Mouse (Mus musculus) MEL (cell line): ENCODE data around the gene Phf7.

ENCODE experiments used
- CTCF ChIP-seq, 3 experiments: IDR thresholded peaks in 2 of 3; conservative IDR thresholded peaks in 1 of 3; 2 replicates each; pipeline ENCODE4 v1.5.1; 2011 to 2012; ENCODE audit warnings: low read length in 3 of 3, low read depth in 2 of 3, mild to moderate bottlenecking in 2 of 3, improper control_type of control experiment in 1 of 3, inconsistent platforms in 1 of 3, mixed read lengths in 1 of 3, moderate library complexity in 1 of 3; ENCODE audit not compliant: control insufficient read depth in 1 of 3, insufficient read depth in 1 of 3, poor library complexity in 1 of 3, severe bottlenecking in 1 of 3
- EP300 ChIP-seq, 2 experiments: IDR thresholded peaks; 2 replicates each; pipeline ENCODE4 v1.6.1; 2011; ENCODE audit warnings: improper control_type of control experiment in 2 of 2, low read length in 2 of 2, low read depth in 1 of 2, mild to moderate bottlenecking in 1 of 2
- MAZ ChIP-seq: IDR thresholded peaks from 2 replicates; pipeline ENCODE4 v1.6.1; 2012; ENCODE audit warnings: low read depth, mild to moderate bottlenecking, inconsistent platforms, low read length, improper control_type of control experiment
- NRF1 ChIP-seq: IDR thresholded peaks from 2 replicates; pipeline ENCODE4 v1.6.1; 2014; ENCODE audit warnings: low read depth, mild to moderate bottlenecking, inconsistent platforms, low read length, improper control_type of control experiment, moderate library complexity; ENCODE audit not compliant: poor library complexity, insufficient read depth, severe bottlenecking
- POLR2A ChIP-seq, 2 experiments: IDR thresholded peaks; 2 replicates each; pipeline ENCODE4 v1.6.1; 2011 to 2012; ENCODE audit warnings: low read length in 2 of 2, mild to moderate bottlenecking in 2 of 2, control low read depth in 1 of 2, improper control_type of control experiment in 1 of 2, low read depth in 1 of 2, moderate library complexity in 1 of 2; ENCODE audit not compliant: control insufficient read depth in 1 of 2, insufficient read depth in 1 of 2, poor library complexity in 1 of 2
- POLR2AphosphoS2 ChIP-seq: IDR thresholded peaks from 2 replicates; pipeline ENCODE4 v1.6.1; 2011; ENCODE audit warnings: low read length, improper control_type of control experiment
- SMC3 ChIP-seq: IDR thresholded peaks from 2 replicates; pipeline ENCODE4 v1.6.1; 2011; ENCODE audit warnings: low read depth, low read length, improper control_type of control experiment
- USF1 ChIP-seq: IDR thresholded peaks from 2 replicates; pipeline ENCODE4 v1.6.1; 2014; ENCODE audit warnings: low read depth, mild to moderate bottlenecking, inconsistent platforms, low read length, improper control_type of control experiment, moderate library complexity
- ZKSCAN1 ChIP-seq: IDR thresholded peaks from 2 replicates; pipeline ENCODE4 v1.6.1; 2012; ENCODE audit warnings: low read depth, mild to moderate bottlenecking, inconsistent platforms, low read length, improper control_type of control experiment, moderate library complexity

- TF ChIP-seq EP300 (IDR thresholded peaks at IDR 0.05; ENCODE audit: low read depth in 1 of 2, low read length in 2 of 2) (peak in 1 of 2 experiments; percentile 26; a peak in 1 of 4 replicates), CTCF (IDR thresholded peaks at IDR 0.05 in 2 of 3, conservative IDR thresholded peaks at IDR 0.05 in 1 of 3; ENCODE audit: control insufficient read depth in 1 of 3, insufficient read depth in 1 of 3, low read depth in 2 of 3, low read length in 3 of 3, poor library complexity in 1 of 3, severe bottlenecking in 1 of 3) (no peak), POLR2AphosphoS2 (peak; percentile 79), POLR2A (IDR thresholded peaks at IDR 0.05; ENCODE audit: control insufficient read depth in 1 of 2, insufficient read depth in 1 of 2, low read depth in 1 of 2, low read length in 2 of 2, poor library complexity in 1 of 2) (peak; percentile 81 to 85), USF1 (peak; percentile 71), SMC3 (no peak), NRF1 (peak; percentile 55; the same call in 1 of the 2 replicates), ZKSCAN1 (no peak), MAZ (peak; percentile 95; the same call in 1 of the 2 replicates)
Observed at GRCm38 (mm10) chr14:31251084-31251604, at the start of gene Phf7, which contains the start of gene Bap1.
